Mouse (Mus musculus) C2C12 (cell line): ENCODE data around the gene Speg. TPM values are rescaled to one million over a fixed set of nuclear protein-coding genes. Genes with fewer than 3 reads are reported as not detected.

ENCODE experiments used
- H3K27me3 ChIP-seq: one replicate; pipeline ENCODE4 v1.6.1; 2011; ENCODE audit not compliant: control insufficient read depth, insufficient read depth, insufficient read length
- H3K36me3 ChIP-seq: one replicate; pipeline ENCODE4 v1.6.1; 2011; ENCODE audit not compliant: control insufficient read depth, insufficient read depth
- H3K4me3 ChIP-seq: one replicate; pipeline ENCODE4 v1.5.1; 2011; ENCODE audit warnings: mild to moderate bottlenecking, control low read depth; ENCODE audit not compliant: poor library complexity, insufficient read depth, severe bottlenecking
- H3K79me2 ChIP-seq: one replicate; pipeline ENCODE4 v1.6.1; 2011; ENCODE audit not compliant: control insufficient read depth, insufficient read depth
- H3K79me3 ChIP-seq: one replicate; pipeline ENCODE4 v1.6.1; 2011; ENCODE audit warnings: low read depth, control low read depth
- H3ac ChIP-seq: one replicate; pipeline ENCODE3; 2011; ENCODE audit warnings: low read depth; ENCODE audit not compliant: control insufficient read depth, insufficient read length
- CEBPB ChIP-seq: IDR thresholded peaks from one replicate; pipeline ENCODE4 v1.6.1; 2011; ENCODE audit warnings: low read depth, mild to moderate bottlenecking, control low read depth, moderate library complexity
- CTCF ChIP-seq: IDR thresholded peaks from one replicate; pipeline ENCODE4 v1.5.1; 2011; ENCODE audit not compliant: control insufficient read depth, insufficient read depth, insufficient read length
- FOSL1 ChIP-seq: IDR thresholded peaks from one replicate; pipeline ENCODE4 v1.8.0; 2011; ENCODE audit warnings: mild to moderate bottlenecking, low read length; ENCODE audit not compliant: poor library complexity, insufficient read depth, severe bottlenecking
- MAX ChIP-seq: IDR thresholded peaks from one replicate; pipeline ENCODE4 v1.6.1; 2011; ENCODE audit warnings: mild to moderate bottlenecking, control low read depth
- MYOD1 ChIP-seq: IDR thresholded peaks from one replicate; pipeline ENCODE4 v1.6.1; 2011; ENCODE audit warnings: low read depth; ENCODE audit not compliant: control insufficient read depth, insufficient read length
- MYOG ChIP-seq: IDR thresholded peaks from one replicate; pipeline ENCODE4 v1.6.1; 2011; ENCODE audit not compliant: control insufficient read depth, insufficient read length; ENCODE audit errors: extremely low read depth
- USF1 ChIP-seq: IDR thresholded peaks from one replicate; pipeline ENCODE4 v1.6.1; 2011; ENCODE audit warnings: low read depth, mild to moderate bottlenecking, control low read depth, moderate library complexity
- polyA plus RNA-seq: library from polyadenylated mRNA; unstranded; fragments of >200 nt; fragmentation: generic; extraction: Trizol; gene quantifications from one replicate; pipeline ENCODE4 v1.2.1, GENCODE M21; 2012; ENCODE audit warnings: missing spikeins

The Speg gene
- polyA plus RNA-seq, 1 experiment = 29.4 TPM

DNA sequence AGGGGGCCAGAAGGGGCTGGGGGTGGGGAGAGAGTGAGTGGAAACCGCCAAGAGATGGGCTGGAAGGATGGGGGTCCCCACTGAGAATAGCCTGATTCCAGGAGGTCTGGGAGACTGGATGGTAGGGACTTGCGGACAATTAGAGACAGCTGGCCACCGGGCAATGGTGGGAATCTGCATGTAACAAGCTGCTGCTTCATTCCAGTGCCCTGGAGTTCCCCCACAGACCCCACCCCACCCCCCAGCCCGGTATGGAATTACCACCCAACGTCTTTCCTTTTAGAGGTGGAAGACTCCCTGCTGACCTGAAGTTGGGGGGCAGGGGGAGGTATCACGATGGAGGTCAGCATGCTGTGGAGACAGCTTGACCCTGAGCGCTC is 72.9 kb downstream of the Speg start:
- TF ChIP-seq CTCF (no peak), MAX (no peak), USF1 (no peak), CEBPB (no peak), MYOG (no peak), FOSL1 (no peak), MYOD1 (no peak)
- Histone ChIP-seq H3K27me3 (peaks cover 5% of the 10 kb centered on the region), H3K36me3 (no peaks in the 10 kb centered on the region), H3K79me2 (no peaks in the 10 kb centered on the region), H3ac (no peak overlapping the region), H3K79me3 (no peaks in the 10 kb centered on the region), H3K4me3 (no peak overlapping the region)

DNA sequence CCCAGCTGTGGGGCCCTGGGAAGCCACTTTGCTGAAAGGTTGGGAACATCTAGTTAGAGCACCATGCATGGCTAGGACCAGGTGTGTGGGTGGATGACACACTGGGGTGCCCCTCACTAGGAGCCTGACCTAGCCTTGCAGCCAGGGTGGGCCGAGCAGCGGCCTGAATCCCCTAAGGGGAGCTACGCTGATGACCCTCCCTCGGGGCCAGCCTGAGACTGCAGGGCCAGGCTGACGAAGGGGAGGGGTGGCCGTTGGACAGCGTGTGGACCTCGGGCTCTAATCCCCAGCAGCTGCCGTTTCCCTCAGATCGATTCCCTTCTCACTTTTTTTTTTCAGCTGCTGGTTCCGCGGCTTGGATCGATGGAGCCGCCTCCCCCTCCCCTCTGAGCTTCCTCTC is 73.8 kb downstream of the Speg start:
- Histone ChIP-seq H3K79me2 (no peaks in the 10 kb centered on the region), H3K4me3 (no peak overlapping the region), H3K36me3 (no peaks in the 10 kb centered on the region), H3ac (no peak overlapping the region), H3K79me3 (no peaks in the 10 kb centered on the region), H3K27me3 (peaks cover 5% of the 10 kb centered on the region)
- TF ChIP-seq MYOG (no peak), USF1 (no peak), MYOD1 (no peak), CEBPB (no peak), CTCF (no peak), MAX (no peak), FOSL1 (no peak)

DNA sequence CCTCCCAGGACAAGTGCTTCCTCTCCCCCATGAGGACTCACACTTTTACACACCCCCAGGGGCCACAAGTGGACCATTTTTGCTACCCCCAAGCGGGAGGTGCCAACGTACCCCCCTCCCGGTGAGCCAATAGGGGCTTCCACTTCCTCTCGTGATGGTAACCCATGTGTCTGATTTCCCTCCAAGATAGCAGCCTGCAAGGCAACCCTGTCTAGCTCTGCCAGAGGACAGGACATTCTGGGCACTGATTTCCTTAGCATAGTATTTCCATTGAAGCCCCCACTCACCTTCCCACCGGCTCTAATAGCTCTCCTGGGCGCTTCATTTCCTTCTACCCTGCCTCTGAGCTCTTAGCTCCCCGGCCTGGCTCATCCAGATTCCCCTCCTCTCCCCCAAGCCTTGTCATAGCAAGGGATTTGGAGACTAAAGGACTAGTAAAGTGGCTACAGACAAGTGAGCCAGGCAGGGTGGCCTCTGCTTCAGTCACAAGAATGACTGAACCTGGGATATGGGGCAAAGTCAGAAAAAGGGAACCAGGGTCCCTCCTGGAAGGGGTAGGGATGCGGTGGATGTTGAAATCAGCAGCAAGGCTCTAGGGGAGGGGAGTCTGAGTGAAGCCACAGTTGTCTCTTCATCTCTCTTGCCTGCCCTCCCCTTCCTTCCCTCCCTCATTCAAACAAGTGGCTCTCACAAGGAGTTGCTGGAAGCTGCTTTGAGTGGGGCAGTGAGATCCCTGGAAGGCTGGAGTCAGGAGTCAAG is 74.5 kb downstream of the Speg start:
- TF ChIP-seq MYOD1 = no peak
- Histone ChIP-seq H3K36me3 (no peaks in the 10 kb centered on the region), H3K79me2 (no peaks in the 10 kb centered on the region), H3ac (no peak overlapping the region), H3K27me3 (peaks cover 5% of the 10 kb centered on the region), H3K79me3 (no peaks in the 10 kb centered on the region), H3K4me3 (no peak overlapping the region)

DNA sequence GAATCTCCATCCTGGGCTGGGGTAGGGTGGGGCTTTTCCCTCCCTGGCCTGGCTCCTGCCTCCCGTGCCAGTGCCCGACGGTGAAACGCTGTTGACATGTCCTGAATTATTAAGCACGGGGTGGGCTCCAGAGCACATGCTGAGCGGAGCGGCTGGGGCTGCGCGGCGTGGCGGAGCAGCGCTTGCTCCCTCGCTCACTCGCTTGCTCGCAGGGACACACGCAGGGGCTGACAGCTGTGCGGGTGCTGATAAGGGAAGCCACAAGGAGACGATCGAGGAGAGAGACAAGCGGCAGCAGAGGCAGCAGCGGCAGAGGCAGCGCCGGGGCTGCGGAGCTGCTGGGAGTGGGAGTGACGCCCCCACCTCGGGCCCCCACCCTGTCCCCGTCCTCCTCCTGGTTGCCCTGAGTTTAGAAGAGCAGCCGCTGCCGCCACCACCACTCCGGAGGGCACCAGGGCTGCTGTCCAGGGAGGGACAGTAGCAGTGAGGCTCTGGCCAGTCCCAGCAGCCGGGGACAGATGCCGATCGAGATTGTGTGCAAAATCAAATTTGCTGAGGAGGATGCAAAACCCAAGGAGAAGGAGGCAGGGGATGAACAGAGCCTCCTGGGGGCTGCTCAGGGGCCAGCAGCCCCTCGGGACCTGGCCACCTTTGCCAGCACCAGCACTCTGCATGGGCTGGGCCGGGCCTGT is 75.4 kb downstream of the Speg start, which contains the start of gene Asic4:
TSS of gene Asic4 (plus strand) at position 123 of the 692 bp plus-strand sequence.
- TF ChIP-seq MYOD1 (peak; percentile 23), MAX (no peak)
- Histone ChIP-seq H3K27me3 (peaks cover 5% of the 10 kb centered on the region), H3K36me3 (no peaks in the 10 kb centered on the region)

DNA sequence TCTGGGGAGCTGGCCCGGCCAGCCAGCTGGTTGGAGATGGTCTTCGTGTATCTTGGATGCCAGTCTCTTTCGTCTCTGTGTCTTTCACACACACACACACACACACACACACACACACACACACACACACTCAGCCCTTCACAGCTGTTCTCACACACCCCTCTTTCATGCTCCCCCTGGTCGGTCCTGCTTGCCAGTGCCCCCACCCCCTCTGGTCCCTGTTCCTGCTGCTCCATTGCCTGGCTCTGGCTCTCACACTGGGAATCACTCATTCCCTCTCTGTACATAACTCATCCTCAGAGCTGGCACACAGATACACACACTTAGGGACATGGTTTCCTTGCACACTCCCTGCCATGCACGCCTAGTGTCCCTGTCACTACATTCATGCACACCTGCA is 76.8 kb downstream of the Speg start:
- Histone ChIP-seq H3K79me3 (no peaks in the 10 kb centered on the region), H3K27me3 (peaks cover 5% of the 10 kb centered on the region)

More for the DNA sequence above, 75.4 kb downstream of the Speg start, which contains the start of gene Asic4:
- Histone ChIP-seq H3K79me2 (no peaks in the 10 kb centered on the region), H3K79me3 (no peaks in the 10 kb centered on the region), H3ac (peak within 1 kb of the TSS; percentile 13), H3K4me3 (no peak within 1 kb of the TSS)

DNA sequence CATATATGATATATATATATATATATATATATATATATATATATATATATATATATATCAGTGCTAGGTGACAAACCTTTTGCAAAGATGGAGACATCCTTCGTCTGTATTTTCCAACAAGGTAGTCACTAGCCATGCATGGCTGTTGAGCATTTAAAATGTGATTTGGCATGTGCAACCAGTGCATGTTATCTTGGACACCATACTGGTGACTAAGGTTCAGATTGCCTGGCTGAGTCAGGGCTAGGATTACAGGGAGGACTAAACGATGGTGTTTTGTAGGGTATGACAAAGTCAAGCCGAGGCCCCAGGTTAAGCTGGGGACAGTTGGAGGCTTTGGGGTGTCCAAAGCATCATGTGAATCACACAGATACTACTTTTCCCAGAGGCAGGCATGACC is 80.3 kb downstream of the Speg start:
- H3K27me3 ChIP-seq = peaks cover 5% of the 10 kb centered on the region
- H3K36me3 ChIP-seq = no peaks in the 10 kb centered on the region
- H3K79me2 ChIP-seq = no peaks in the 10 kb centered on the region

More for the DNA sequence above, 76.8 kb downstream of the Speg start:
- TF ChIP-seq USF1 (no peak), CTCF (no peak), CEBPB (no peak), MYOD1 (no peak), MAX (no peak), FOSL1 (no peak), MYOG (no peak)
- Histone ChIP-seq H3ac (no peak overlapping the region), H3K79me2 (no peaks in the 10 kb centered on the region), H3K4me3 (no peak overlapping the region), H3K36me3 (no peaks in the 10 kb centered on the region)

More for the DNA sequence above, 80.3 kb downstream of the Speg start:
- TF ChIP-seq CTCF (no peak), MYOD1 (no peak), MAX (peak; percentile 55), FOSL1 (no peak), MYOG (no peak), USF1 (no peak), CEBPB (no peak)
- no peaks in the 10 kb centered on the region for H3K79me3 ChIP-seq
- no peak overlapping the region for H3ac ChIP-seq
- no peak overlapping the region for H3K4me3 ChIP-seq
